Mouse (Mus musculus) megakaryocyte, embryonic 14.5 days (primary cell): ENCODE data around the gene Fdxacb1.

Experiments used
- FLI1 ChIP-seq: IDR thresholded peaks from 2 replicates; pipeline ENCODE4 v1.6.1; 2012; ENCODE audit warnings: low read length, inconsistent platforms, mixed read lengths
- GATA1 ChIP-seq: IDR thresholded peaks from 3 replicates; pipeline ENCODE4 v1.6.1; 2012; ENCODE audit warnings: mixed read lengths, low read length, inconsistent platforms, borderline replicate concordance

GRCm38 (mm10) chr9:50732560-50732959 is 35.5 kb upstream of the Fdxacb1 start:
- TF ChIP-seq FLI1, result no peak
- no peak for TF ChIP-seq GATA1
